Mouse (Mus musculus) CH12.LX (cell line): ENCODE measurements around the gene Pdha2. TPM values are rescaled to one million over a fixed set of nuclear protein-coding genes. Genes with fewer than 3 reads are reported as not detected.

Experiments
- DNase-seq: peaks from one replicate; pipeline ENCODE4 v3.0.0-alpha.2; 2013; ENCODE audit errors: extremely low read depth
- H3K27ac ChIP-seq: 2 replicates; pipeline ENCODE4 v1.5.1; 2012; ENCODE audit warnings: low read depth, mild to moderate bottlenecking, control low read depth, moderate library complexity; ENCODE audit not compliant: insufficient read depth
- H3K27me3 ChIP-seq: replicated peaks from 2 replicates; pipeline ENCODE3; 2012; ENCODE audit warnings: inconsistent platforms
- H3K36me3 ChIP-seq, 2 experiments: replicated peaks in 1 of 2; 2 replicates each; pipeline versions ENCODE3 to v1.6.1; 2012; ENCODE audit warnings: inconsistent platforms in 1 of 2, low read length in 1 of 2, mild to moderate bottlenecking in 1 of 2, mixed read lengths in 1 of 2, moderate library complexity in 1 of 2; ENCODE audit not compliant: control insufficient read depth in 1 of 2, insufficient read depth in 1 of 2
- H3K4me1 ChIP-seq, 2 experiments: 2 replicates each; pipeline ENCODE4 v1.6.1; 2012; ENCODE audit warnings: inconsistent platforms in 1 of 2, moderate library complexity in 1 of 2; ENCODE audit not compliant: insufficient read depth in 2 of 2, control insufficient read depth in 1 of 2
- H3K4me2 ChIP-seq: 2 replicates; pipeline ENCODE4 v1.6.1; 2012; ENCODE audit warnings: low read depth, mild to moderate bottlenecking, control low read depth; ENCODE audit not compliant: poor library complexity, insufficient read depth, severe bottlenecking
- H3K4me3 ChIP-seq, 3 experiments: fragments of 150-350 bp in 1 of 3; sonication (generic) in 1 of 3; replicated peaks in 1 of 3; 2 replicates each; pipeline versions ENCODE3 to v1.5.1; 2011 to 2012; ENCODE audit warnings: low read depth in 2 of 3, low read length in 2 of 3, mild to moderate bottlenecking in 2 of 3, moderate library complexity in 2 of 3, control low read depth in 1 of 3, improper control_type of control experiment in 1 of 3, inconsistent platforms in 1 of 3, mixed read lengths in 1 of 3; ENCODE audit not compliant: poor library complexity in 1 of 3
- H3K79me2 ChIP-seq: replicated peaks from 2 replicates; pipeline ENCODE4 v1.6.1; 2012; ENCODE audit warnings: mild to moderate bottlenecking, moderate library complexity; ENCODE audit not compliant: control insufficient read depth, poor library complexity, insufficient read depth, severe bottlenecking; ENCODE audit errors: extremely low read depth
- H3K9ac ChIP-seq: 2 replicates; pipeline ENCODE4 v1.6.1; 2012; ENCODE audit warnings: low read depth, mild to moderate bottlenecking, control low read depth, moderate library complexity; ENCODE audit not compliant: insufficient read depth
- H3K9me3 ChIP-seq: replicated peaks from 2 replicates; pipeline ENCODE3; 2012; ENCODE audit warnings: low read length, inconsistent platforms, mixed read lengths
- BHLHE40 ChIP-seq: IDR thresholded peaks from 2 replicates; pipeline ENCODE4 v1.6.1; 2011; ENCODE audit warnings: mild to moderate bottlenecking, low read depth, low read length, improper control_type of control experiment
- CHD2 ChIP-seq: IDR thresholded peaks from 2 replicates; pipeline ENCODE4 v1.6.1; 2011; ENCODE audit warnings: low read length, improper control_type of control experiment
- ELF1 ChIP-seq: IDR thresholded peaks from 2 replicates; pipeline ENCODE4 v1.6.1; 2014; ENCODE audit warnings: low read depth, mild to moderate bottlenecking, inconsistent platforms, low read length, improper control_type of control experiment
- EP300 ChIP-seq: IDR thresholded peaks from 2 replicates; pipeline ENCODE4 v1.6.1; 2011; ENCODE audit warnings: low read length, improper control_type of control experiment
- ETS1 ChIP-seq: conservative IDR thresholded peaks from 2 replicates; pipeline ENCODE4 v1.6.1; 2012; ENCODE audit warnings: low read depth, mild to moderate bottlenecking, inconsistent platforms, low read length, improper control_type of control experiment, moderate library complexity
- GABPA ChIP-seq: IDR thresholded peaks from 2 replicates; pipeline ENCODE4 v1.6.1; 2012; ENCODE audit warnings: low read depth, low read length, improper control_type of control experiment, inconsistent platforms; ENCODE audit not compliant: insufficient replicate concordance
- IRF4 ChIP-seq: IDR thresholded peaks from 2 replicates; pipeline ENCODE4 v1.6.1; 2014; ENCODE audit warnings: low read depth, mild to moderate bottlenecking, inconsistent platforms, low read length, improper control_type of control experiment
- KAT2A ChIP-seq: IDR thresholded peaks from 2 replicates; pipeline ENCODE4 v1.6.1; 2012; ENCODE audit warnings: low read length, improper control_type of control experiment, inconsistent platforms; ENCODE audit not compliant: insufficient replicate concordance
- MAFK ChIP-seq: IDR thresholded peaks from 2 replicates; pipeline ENCODE4 v1.6.1; 2011; ENCODE audit warnings: low read length, improper control_type of control experiment; ENCODE audit not compliant: insufficient replicate concordance
- MEF2A ChIP-seq: IDR thresholded peaks from 2 replicates; pipeline ENCODE4 v1.6.1; 2014; ENCODE audit warnings: low read depth, mild to moderate bottlenecking, inconsistent platforms, low read length, improper control_type of control experiment, borderline replicate concordance
- NRF1 ChIP-seq: IDR thresholded peaks from 2 replicates; pipeline ENCODE4 v1.6.1; 2014; ENCODE audit warnings: low read depth, mild to moderate bottlenecking, inconsistent platforms, low read length, improper control_type of control experiment, moderate library complexity
- PAX5 ChIP-seq: IDR thresholded peaks from 2 replicates; pipeline ENCODE4 v1.6.1; 2012; ENCODE audit warnings: low read length, inconsistent platforms, mixed read lengths
- RAD21 ChIP-seq: IDR thresholded peaks from 2 replicates; pipeline ENCODE4 v1.6.1; 2011; ENCODE audit warnings: low read depth, mild to moderate bottlenecking, low read length, improper control_type of control experiment, moderate library complexity
- SIN3A ChIP-seq: IDR thresholded peaks from 2 replicates; pipeline ENCODE4 v1.6.1; 2012; ENCODE audit warnings: low read length, improper control_type of control experiment, inconsistent platforms
- USF1 ChIP-seq: IDR thresholded peaks from 2 replicates; pipeline ENCODE4 v1.6.1; 2014; ENCODE audit warnings: low read depth, mild to moderate bottlenecking, inconsistent platforms, low read length, improper control_type of control experiment
- USF2 ChIP-seq: conservative IDR thresholded peaks from 2 replicates; pipeline ENCODE4 v1.6.1; 2011; ENCODE audit warnings: low read depth, low read length, improper control_type of control experiment
- ZMIZ1 ChIP-seq: IDR thresholded peaks from 2 replicates; pipeline ENCODE4 v1.6.1; 2012; ENCODE audit warnings: low read depth, mild to moderate bottlenecking, inconsistent platforms, low read length, improper control_type of control experiment
- ZNF384 ChIP-seq: IDR thresholded peaks from 2 replicates; pipeline ENCODE4 v1.6.1; 2012; ENCODE audit warnings: low read depth, low read length, improper control_type of control experiment, inconsistent platforms
- dilution Hi-C: fragments of 300-500 bp; cut with MboI; formaldehyde crosslinking; loops from 2 replicates; pipeline ENCODE4 v1.14.3; 2020; ENCODE audit warnings: low sequenced_read_pairs; ENCODE audit not compliant: extremely low pct_unique_long_range_greater_than_20kb, extremely low pct_ligation_motif_present
- in situ Hi-C: fragments of 300-500 bp; cut with MboI; formaldehyde crosslinking; loops from 3 replicates; pipeline ENCODE4 v1.14.3; 2019; ENCODE audit warnings: low sequenced_read_pairs, low pct_ligation_motif_present, low pct_unique_long_range_greater_than_20kb, mixed read lengths
- polyA plus RNA-seq: library from polyadenylated mRNA; unstranded; fragments of >175 nt; gene quantifications from 2 replicates; pipeline ENCODE4 v1.2.1, GENCODE M21; 2012; ENCODE audit warnings: low read depth; ENCODE audit not compliant: insufficient read length
- total RNA-seq, 2 experiments: library from RNA; depleted of rRNA; stranded (reverse); fragments of 300-350 nt in 1 of 2; fragments of >200 nt in 1 of 2; gene quantifications; 2 replicates each; pipeline ENCODE4 v1.2.3; 2012 to 2014

Gene Pdha2
- total and polyA plus RNA-seq, 3 experiments, result 0.04 TPM; not detected in 2

DNA sequence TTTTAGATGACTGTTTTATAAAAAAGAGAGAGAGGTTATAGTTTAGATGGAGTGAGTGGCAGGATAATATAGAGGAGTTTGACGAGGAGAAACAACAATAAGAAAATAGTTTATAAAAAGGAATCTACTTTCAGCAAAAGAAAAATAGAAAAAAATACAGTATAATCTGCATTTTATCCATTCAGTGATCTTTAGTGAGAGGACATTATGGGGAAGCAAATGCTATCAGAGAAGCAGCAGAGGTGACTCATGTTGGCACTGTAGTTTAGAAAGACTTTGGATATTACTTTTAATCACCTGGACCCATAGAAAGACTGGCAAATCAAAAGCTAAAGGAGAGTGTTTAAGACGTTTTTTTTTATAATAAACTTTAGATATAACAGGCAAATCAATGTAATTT is 17.0 kb upstream of the Pdha2 start:
- Histone ChIP-seq H3K27ac (no peak overlapping the region), H3K4me1 (no peaks in the 10 kb centered on the region), H3K9ac (no peak overlapping the region), H3K36me3 (no peaks in the 10 kb centered on the region), H3K4me2 (no peak overlapping the region), H3K27me3 (no peaks in the 10 kb centered on the region), H3K9me3 (no peaks in the 10 kb centered on the region), H3K4me3 (no peak overlapping the region), H3K79me2 (no peaks in the 10 kb centered on the region)
- dilution Hi-C loops (no loop called here), in situ Hi-C loops (no loop called here)
- DNase-seq, result no peak
- TF ChIP-seq IRF4, result no peak
- TF ChIP-seq BHLHE40, result no peak
- TF ChIP-seq ZNF384, result no peak
- TF ChIP-seq USF1, result no peak
- no peak for TF ChIP-seq EP300
- no peak for TF ChIP-seq PAX5
- TF ChIP-seq SIN3A, result no peak
- TF ChIP-seq CHD2, result no peak
- no peak for TF ChIP-seq GABPA
- TF ChIP-seq ELF1, result no peak
- no peak for TF ChIP-seq KAT2A
- no peak for TF ChIP-seq ZMIZ1
- no peak for TF ChIP-seq MEF2A
- no peak for TF ChIP-seq USF2
- no peak for TF ChIP-seq MAFK
- no peak for TF ChIP-seq RAD21
- no peak for TF ChIP-seq NRF1
- TF ChIP-seq ETS1, result no peak

DNA sequence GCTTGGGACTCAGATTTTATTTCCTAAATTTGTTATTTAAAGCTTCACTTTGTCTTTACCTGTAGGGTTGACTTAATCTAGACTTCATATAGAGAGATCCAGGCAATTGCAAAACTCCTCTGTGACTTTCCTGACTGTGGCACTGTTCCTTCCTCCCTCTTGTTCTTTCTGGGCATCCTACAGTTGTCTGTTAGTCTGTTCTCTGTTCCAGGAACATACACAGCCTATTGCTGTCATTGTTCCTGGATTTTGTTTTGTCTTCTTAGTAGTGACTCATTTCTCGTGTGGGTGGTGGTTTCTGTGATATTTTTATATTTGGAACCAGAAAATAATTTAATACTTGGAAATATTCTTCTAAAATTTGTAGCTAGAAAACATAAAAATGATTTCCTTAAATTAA is 10.2 kb upstream of the Pdha2 start:
- Histone ChIP-seq H3K79me2 (no peaks in the 10 kb centered on the region), H3K36me3 (no peaks in the 10 kb centered on the region), H3K9me3 (no peaks in the 10 kb centered on the region), H3K27ac (no peak overlapping the region), H3K4me3 (no peak overlapping the region), H3K27me3 (no peaks in the 10 kb centered on the region), H3K4me2 (no peak overlapping the region), H3K9ac (no peak overlapping the region), H3K4me1 (no peaks in the 10 kb centered on the region)
- dilution Hi-C loops, result no loop called here
- in situ Hi-C loops, result no loop called here
- TF ChIP-seq USF1, result no peak
- TF ChIP-seq MEF2A, result no peak
- no peak for DNase-seq
